ENCODE assay signal across 15 mouse cellular contexts in genomic region chr16:97105266-97105665, GRCm38 (mm10).
"Had no signal": no experiment of that assay in that cellular context is flagged by ENCODE, and none has a peak within 500 bp of the region (broad histone marks: within the 10 kb centered on the region; RNA-seq: fewer than 3 reads in every experiment).

No protein-coding gene starts in this region.

- H3K36me3 ChIP-seq: limb, embryonic 10.5 days; liver, embryonic 15.5 days; midbrain, embryonic 12.5 days; stomach, embryonic 15.5 days had no signal

- H3K4me1 ChIP-seq: limb, embryonic 10.5 days; liver, embryonic 15.5 days; stomach, embryonic 15.5 days had no signal

- H3K9ac ChIP-seq: liver, embryonic 15.5 days; midbrain, embryonic 12.5 days; stomach, embryonic 15.5 days had no signal

- ATAC-seq: lung, postnatal 0 days; midbrain, embryonic 16.5 days had no signal

- H3K27me3 ChIP-seq: liver, embryonic 15.5 days; midbrain, embryonic 12.5 days; stomach, embryonic 15.5 days had no signal

- H3K4me2 ChIP-seq: liver, embryonic 11.5 days; liver, embryonic 15.5 days; midbrain, embryonic 12.5 days; stomach, embryonic 15.5 days had no signal

- H3K4me3 ChIP-seq: left cerebral cortex, adult 2 months; limb, embryonic 10.5 days; liver, embryonic 15.5 days; midbrain, embryonic 12.5 days; stomach, embryonic 15.5 days had no signal

- H3K27ac ChIP-seq: left cerebral cortex, adult 2 months; limb, embryonic 10.5 days; liver, embryonic 15.5 days; midbrain, embryonic 12.5 days; stomach, embryonic 15.5 days had no signal

- H3K9me3 ChIP-seq: limb, embryonic 10.5 days; liver, embryonic 15.5 days; midbrain, embryonic 12.5 days; stomach, embryonic 15.5 days had no signal

- DNase-seq: kidney, postnatal 25 days; lung, adult 2 months; lung, postnatal 36 days; right cerebral cortex, adult 18-20 months; right cerebral cortex, postnatal 25 days; thymus, adult 2 months; thymus, postnatal 25 days had no signal
